ENCODE assay signal across 11 mouse cellular contexts in genomic region chr1:36261708-36262504, GRCm38 (mm10). TPM values are rescaled to one million over a fixed set of nuclear protein-coding genes. Genes with fewer than 3 reads are reported as not detected.
DNase-seq lines count a peak whose midpoint lies in the region; ATAC-seq and TF ChIP-seq lines count a peak whose summit lies in the region.
"Had no signal": no experiment of that assay in that cellular context is flagged by ENCODE, and none has a peak within 500 bp of the region (broad histone marks: within the 10 kb centered on the region; RNA-seq: fewer than 3 reads in every experiment).

No protein-coding gene starts in this region.

- H3K4me3 ChIP-seq in thymus, adult 2 months (ENCODE audit: control insufficient read depth, insufficient read depth, low read length), result no peak overlapping the region
- H3K4me3 ChIP-seq in macrophage (ENCODE audit: inconsistent target), result no peak overlapping the region
- no peak overlapping the region for H3K4me3 ChIP-seq in midbrain, embryonic 10.5 days
- H3K4me3 ChIP-seq in kidney, embryonic 15.5 days (replicated peaks), result no peak overlapping the region
- H3K4me3 ChIP-seq: neural tube, embryonic 13.5 days had no signal

- WGBS in thymus, adult 2 months, result 38% methylated on average over 19 of the region's 19 CpGs
- 12% methylated on average over 19 of the region's 19 CpGs for whole genome bisulfite sequencing in macrophage (ENCODE audit: missing documents)
- 90% methylated on average over 19 of the region's 19 CpGs for WGBS in midbrain, embryonic 10.5 days
- 78% methylated on average over 19 of the region's 19 CpGs for WGBS in kidney, embryonic 15.5 days

- H3K9ac ChIP-seq in kidney, embryonic 15.5 days, result no peak overlapping the region
- H3K9ac ChIP-seq: lung, embryonic 14.5 days; neural tube, embryonic 13.5 days had no signal

- no peak overlapping the region for H3K4me2 ChIP-seq in kidney, embryonic 15.5 days
- H3K4me2 ChIP-seq: lung, embryonic 14.5 days; neural tube, embryonic 13.5 days had no signal

- ATAC-seq in kidney, embryonic 15.5 days (replicated peaks; ENCODE audit: low FRiP score), result no peak

- no peaks in the 10 kb centered on the region; the same call in 1 of the 2 replicates for H3K79me2 ChIP-seq in macrophage (ENCODE audit: inconsistent target)

- H3K27ac ChIP-seq in thymus, adult 2 months (ENCODE audit: control insufficient read depth, insufficient read depth, low read length), result peak overlapping the region; percentile 66; the same call in 1 of the 2 replicates
- H3K27ac ChIP-seq in macrophage, result peak overlapping the region; percentile 62
- H3K27ac ChIP-seq in midbrain, embryonic 10.5 days (replicated peaks), result no peak overlapping the region
- H3K27ac ChIP-seq in kidney, embryonic 15.5 days, result no peak overlapping the region
- H3K27ac ChIP-seq: neural tube, embryonic 13.5 days had no signal

- no peaks in the 10 kb centered on the region for H3K27me3 ChIP-seq in thymus, adult 2 months (ENCODE audit: control insufficient read depth, insufficient read depth, low read length)
- H3K27me3 ChIP-seq in midbrain, embryonic 10.5 days (ENCODE audit: low read depth, poor library complexity, severe bottlenecking), result no peaks in the 10 kb centered on the region
- no peaks in the 10 kb centered on the region for H3K27me3 ChIP-seq in kidney, embryonic 15.5 days
- H3K27me3 ChIP-seq: neural tube, embryonic 13.5 days had no signal

- H3K4me1 ChIP-seq in thymus, adult 2 months (replicated peaks; ENCODE audit: control insufficient read depth, insufficient read depth, low read length), result peaks cover 33% of the 10 kb centered on the region
- no peaks in the 10 kb centered on the region for H3K4me1 ChIP-seq in midbrain, embryonic 10.5 days
- H3K4me1 ChIP-seq in kidney, embryonic 15.5 days, result peaks cover 11% of the 10 kb centered on the region
- H3K4me1 ChIP-seq: neural tube, embryonic 13.5 days had no signal

- no peak for TF ChIP-seq POLR2A in thymus, adult 2 months (IDR thresholded peaks at IDR 0.05; ENCODE audit: control insufficient read depth, extremely low read depth, insufficient read depth, low read length, poor library complexity)

- H3K9me3 ChIP-seq in midbrain, embryonic 10.5 days (replicated peaks), result peaks cover 7% of the 10 kb centered on the region; the same call in 1 of the 2 replicates
- 0 out of 2 replicates have a peak, but pooled peaks cover 4% of the 10 kb centered on the region for H3K9me3 ChIP-seq in kidney, embryonic 15.5 days (replicated peaks)
- H3K9me3 ChIP-seq: neural tube, embryonic 13.5 days had no signal

- no peaks in the 10 kb centered on the region for H3K36me3 ChIP-seq in thymus, adult 2 months (ENCODE audit: control insufficient read depth, insufficient read depth, low read length)
- H3K36me3 ChIP-seq in macrophage (ENCODE audit: inconsistent target), result peaks cover 14% of the 10 kb centered on the region; the same call in 1 of the 2 replicates
- no peaks in the 10 kb centered on the region for H3K36me3 ChIP-seq in midbrain, embryonic 10.5 days
- H3K36me3 ChIP-seq in kidney, embryonic 15.5 days, result no peaks in the 10 kb centered on the region
- H3K36me3 ChIP-seq: neural tube, embryonic 13.5 days had no signal

- no peak for TF ChIP-seq CTCF in thymus, adult 2 months (IDR thresholded peaks at IDR 0.05; ENCODE audit: borderline replicate concordance, control insufficient read depth, extremely low read depth, insufficient read depth, low read length, poor library complexity)

- no peak for DNase-seq in thymus, adult 2 months
- no peak for DNase-seq in thymus, postnatal 10 days (ENCODE audit: low spot score in 2 of 2)
- peak; percentile 51 for DNase-seq in brain, adult 2 months (ENCODE audit: low read depth, low spot score)
- DNase-seq in thymus, postnatal 4 days, result peak; percentile 48
- no peak for DNase-seq in midbrain, embryonic 10.5 days (ENCODE audit: low spot score)
- DNase-seq: cerebellum, adult 11 months; lung, embryonic 14.5 days; right cerebral cortex, postnatal 4 days had no signal

RNA-seq across cellular contexts. Expression of gene Neurl3, which starts 12.6 kb away (rescaled TPM):
- 13.4 and 14.3 TPM in 2 replicates for polyA plus RNA-seq in thymus, adult 2 months (2012; rRNA removed)
- total RNA-seq in macrophage (2018; cell fraction: chromatin; rRNA removed), result 100 to 1,000 TPM in 25 of 26 experiments, 10 to 100 TPM in 1; 94.0 to 565 (median 215) TPM
- total RNA-seq in macrophage (2018; cell fraction: cytosol; rRNA removed), result 100 to 1,000 TPM in 22 of 26 experiments, 10 to 100 TPM in 4; 86.7 to 177 (median 113) TPM
- 100 to 1,000 TPM; 107 to 483 (median 177) TPM for total RNA-seq in macrophage (2018; cell fraction: nucleus; rRNA removed)
- polyA plus RNA-seq in macrophage (2018), result 58.1 to 131 TPM (median 76.9 TPM) in 3 replicates
- 0.27 and 0.37 TPM in 2 replicates for polyA plus RNA-seq in midbrain, embryonic 10.5 days (2016; fragmentation: Nextera tagmentation; extraction: Ambion mirVana)
- 16.6 and 17.7 TPM in 2 replicates for polyA plus RNA-seq in kidney, embryonic 15.5 days (2015; fragmentation: Nextera tagmentation; extraction: Ambion mirVana)

RNA-seq across cellular contexts. Expression of gene Uggt1, which starts 17.4 kb away (rescaled TPM):
- 31.8 and 33.0 TPM in 2 replicates for polyA plus RNA-seq in thymus, adult 2 months (2012; rRNA removed)
- 100 to 1,000 TPM in 15 of 26 experiments, 10 to 100 TPM in 11; 48.9 to 176 (median 111) TPM for total RNA-seq in macrophage (2018; cell fraction: chromatin; rRNA removed)
- total RNA-seq in macrophage (2018; cell fraction: cytosol; rRNA removed), result 10 to 100 TPM; 15.0 to 71.0 (median 36.5) TPM
- total RNA-seq in macrophage (2018; cell fraction: nucleus; rRNA removed), result 100 to 1,000 TPM in 7 of 26 experiments, 10 to 100 TPM in 19; 51.1 to 151 (median 79.1) TPM
- polyA plus RNA-seq in macrophage (2018), result 43.9 to 55.5 TPM (median 53.5 TPM) in 3 replicates
- 52.5 and 56.9 TPM in 2 replicates for polyA plus RNA-seq in midbrain, embryonic 10.5 days (2016; fragmentation: Nextera tagmentation; extraction: Ambion mirVana)
- 56.1 and 59.9 TPM in 2 replicates for polyA plus RNA-seq in kidney, embryonic 15.5 days (2015; fragmentation: Nextera tagmentation; extraction: Ambion mirVana)

RNA-seq across cellular contexts. Expression of gene Arid5a, which starts 45.6 kb away (rescaled TPM):
- 51.7 and 57.2 TPM in 2 replicates for polyA plus RNA-seq in thymus, adult 2 months (2012; rRNA removed)
- total RNA-seq in macrophage (2018; cell fraction: chromatin; rRNA removed), result 100 to 1,000 TPM in 21 of 26 experiments, 10 to 100 TPM in 5; 60.1 to 619 (median 140) TPM
- 100 to 1,000 TPM in 1 of 26 experiments, 10 to 100 TPM in 25; 17.5 to 148 (median 35.5) TPM for total RNA-seq in macrophage (2018; cell fraction: cytosol; rRNA removed)
- 100 to 1,000 TPM in 17 of 26 experiments, 10 to 100 TPM in 9; 53.1 to 603 (median 117) TPM for total RNA-seq in macrophage (2018; cell fraction: nucleus; rRNA removed)
- 4.5 to 30.1 TPM (median 23.6 TPM) in 3 replicates for polyA plus RNA-seq in macrophage (2018)
- 3.4 and 4.0 TPM in 2 replicates for polyA plus RNA-seq in midbrain, embryonic 10.5 days (2016; fragmentation: Nextera tagmentation; extraction: Ambion mirVana)
- polyA plus RNA-seq in kidney, embryonic 15.5 days (2015; fragmentation: Nextera tagmentation; extraction: Ambion mirVana), result 6.7 and 7.3 TPM in 2 replicates

Comparison
In these comparisons a context has a peak if more than half of its experiments do, and no peak if none do; other contexts are left out.
1. DNase-seq: peak in brain, adult 2 months (single experiment) and thymus, postnatal 4 days (single experiment); none in thymus, adult 2 months (single experiment), thymus, postnatal 10 days (0 of 2) and midbrain, embryonic 10.5 days (single experiment).
2. H3K27ac ChIP-seq: peak in thymus, adult 2 months (single experiment) and macrophage (single experiment); none in midbrain, embryonic 10.5 days (single experiment) and kidney, embryonic 15.5 days (single experiment).
3. RNA of gene Neurl3, which starts 12.6 kb away (polyA plus RNA-seq): 58.1 to 131 TPM in macrophage, 16.6 to 17.7 TPM in kidney, embryonic 15.5 days and 13.4 to 14.3 TPM in thymus, adult 2 months; 0.27 to 0.37 TPM in midbrain, embryonic 10.5 days; every median in the first group is over 10 times any median in the second.